Mouse (Mus musculus) embryonic fibroblast, embryonic 13.5 days (primary cell): ENCODE measurements around the gene Mapk9.

Source experiments
- CTCF ChIP-seq: IDR thresholded peaks from 2 replicates; pipeline ENCODE4 v1.5.1; 2011; ENCODE audit warnings: mild to moderate bottlenecking, control low read depth, low read length, moderate library complexity, borderline replicate concordance; ENCODE audit not compliant: insufficient read depth
- POLR2A ChIP-seq: IDR thresholded peaks from 2 replicates; pipeline ENCODE4 v1.6.1; 2011; ENCODE audit warnings: low read depth, mild to moderate bottlenecking, control low read depth, low read length, moderate library complexity

DNA sequence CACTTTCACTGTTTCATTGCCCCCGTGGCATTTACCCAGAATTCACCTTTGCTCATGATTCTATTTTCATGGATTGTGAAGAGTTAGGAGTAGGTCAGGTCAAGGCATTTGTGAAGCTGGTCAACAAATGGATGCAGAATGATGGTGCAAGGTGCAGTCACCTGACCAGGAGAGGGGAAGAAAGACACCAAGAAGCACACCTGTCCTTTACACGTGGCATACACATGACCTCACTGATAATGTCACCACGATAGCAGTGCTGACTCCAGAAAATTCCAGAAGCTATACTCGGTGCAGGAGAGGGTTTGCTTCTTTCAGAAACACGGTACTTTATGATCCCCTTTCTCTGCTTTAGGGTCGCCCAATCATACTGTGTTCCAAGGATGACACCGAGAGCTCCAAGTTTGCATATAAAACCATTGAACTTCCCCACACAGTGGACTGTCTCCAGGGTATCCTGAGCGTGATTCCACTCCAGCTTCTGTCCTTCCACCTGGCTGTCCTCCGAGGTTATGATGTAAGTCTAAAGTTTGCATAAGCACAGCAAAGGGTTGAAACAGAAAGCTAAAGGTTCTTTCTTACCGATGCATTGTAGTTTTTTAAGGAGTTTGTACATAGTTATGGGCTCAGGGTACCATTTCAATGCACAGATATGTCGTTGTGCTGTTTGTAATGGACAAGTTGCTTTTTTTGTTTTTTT lies 11.1 kb upstream of the Mapk9 start:
- no peak for TF ChIP-seq POLR2A
- TF ChIP-seq CTCF = no peak
